Mouse (Mus musculus) heart, adult 2 months (tissue): ENCODE results near the gene Olfr320. TPM values are rescaled to one million over a fixed set of nuclear protein-coding genes. Genes with fewer than 3 reads are reported as not detected.
A peak's percentile ranks its signal among the peaks of the same experiment; 100 is the strongest.

Source experiments
- DNase-seq, 2 experiments: peaks; one replicate each; pipeline ENCODE4 v3.0.0; 2021
- H3K27ac ChIP-seq: fragments of 200-600 bp; 2 replicates; pipeline ENCODE4 v1.8.1; 2022
- H3K27me3 ChIP-seq: fragments of 200-500 bp; 2 replicates; pipeline ENCODE4 v1.6.1; 2012; ENCODE audit warnings: mild to moderate bottlenecking, low read length, inconsistent platforms, mixed read lengths; ENCODE audit not compliant: control insufficient read depth, insufficient read depth
- H3K36me3 ChIP-seq: fragments of 200-500 bp; 2 replicates; pipeline ENCODE4 v1.6.1; 2012; ENCODE audit warnings: low read length, inconsistent platforms; ENCODE audit not compliant: control insufficient read depth, insufficient read depth
- H3K4me1 ChIP-seq: fragments of 200-500 bp; 2 replicates; pipeline ENCODE4 v1.6.1; 2011; ENCODE audit warnings: low read length; ENCODE audit not compliant: control insufficient read depth, insufficient read depth
- H3K4me3 ChIP-seq: fragments of 200-600 bp; 2 replicates; pipeline ENCODE4 v1.8.1; 2022
- H3K79me2 ChIP-seq: fragments of 200-500 bp; replicated peaks from 2 replicates; pipeline ENCODE4 v1.6.1; 2012; ENCODE audit warnings: mild to moderate bottlenecking, inconsistent platforms, low read length, moderate library complexity, mixed read lengths; ENCODE audit not compliant: control insufficient read depth, insufficient read depth
- H3K9ac ChIP-seq: fragments of 200-500 bp; 2 replicates; pipeline ENCODE4 v1.6.1; 2012; ENCODE audit warnings: low read depth, mild to moderate bottlenecking, control low read depth, inconsistent platforms, low read length, mixed read lengths
- CTCF ChIP-seq: fragments of 200-600 bp; IDR thresholded peaks from 2 replicates; pipeline ENCODE4 v1.8.1; 2022; ENCODE audit warnings: antibody characterized with exemption, mild to moderate bottlenecking, moderate library complexity
- EP300 ChIP-seq: fragments of 200-500 bp; IDR thresholded peaks from 2 replicates; pipeline ENCODE4 v1.6.1; 2011; ENCODE audit warnings: low read depth, low read length, control low read depth; ENCODE audit not compliant: insufficient read depth
- POLR2A ChIP-seq: fragments of 200-500 bp; IDR thresholded peaks from 2 replicates; pipeline ENCODE4 v1.6.1; 2011; ENCODE audit warnings: mild to moderate bottlenecking, low read depth, low read length, control low read depth; ENCODE audit not compliant: insufficient read depth
- WGBS: fragments of 180-500 bp; shearing (Covaris S2); methylation state at CpG from one replicate; pipeline ENCODE4 v1.1.7; 2018; 5-methylcytosine and 5-hydroxymethylcytosine counted together
- intact Hi-C: fragments of 180-260 bp; cut with DNase I; formaldehyde crosslinking; loops from one replicate; pipeline ENCODE4 v1.15.1; 2025
- long read RNA-seq: library from polyadenylated mRNA; stranded (forward); transcript quantifications from one replicate; pipeline ENCODE4 v2.0.0, GENCODE M21; 2021
- polyA plus RNA-seq: library from polyadenylated mRNA; depleted of rRNA; stranded (reverse); fragments of >200 nt; gene quantifications from 2 replicates; pipeline ENCODE4 v1.2.3, GENCODE M21; 2012; rRNA removed
- total RNA-seq, 2 experiments: library from RNA; stranded (reverse); gene quantifications; 2 replicates each; pipeline ENCODE4 v1.2.3; 2021

The Olfr320 gene
- not detected for total RNA-seq
- not detected in 2 replicates for polyA plus RNA-seq
- long read RNA-seq, result 0 reads

DNA sequence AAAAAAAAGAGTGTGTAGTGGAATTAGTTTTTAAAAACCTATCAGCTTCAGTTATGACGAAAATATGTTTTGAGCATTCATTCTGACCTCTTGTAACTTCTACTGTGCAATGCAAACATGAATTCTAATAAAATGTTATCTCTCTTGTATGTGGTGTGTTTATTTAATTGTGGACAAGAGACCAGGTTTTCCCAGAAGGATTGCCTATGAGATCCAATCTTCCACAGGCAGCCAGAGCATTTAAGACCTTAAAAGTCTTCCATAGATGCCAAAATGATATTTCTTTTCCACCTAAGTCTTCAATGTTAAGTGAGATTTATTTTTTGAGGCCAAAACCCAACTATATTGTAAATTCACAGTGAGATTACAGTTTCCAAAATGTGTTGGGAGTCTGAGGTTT, at the start of gene Olfr320:
Gene Olfr320, plus strand, starts transcription at position 301 of the 400 bp plus-strand sequence.
- no peak for TF ChIP-seq POLR2A
- TF ChIP-seq CTCF, result no peak
- no peak for TF ChIP-seq EP300
- intact Hi-C loops, result no loop called here
- Histone ChIP-seq H3K36me3 (no peaks in the 10 kb centered on the region), H3K27me3 (no peaks in the 10 kb centered on the region; the same call in 1 of the 2 replicates), H3K4me3 (no peak within 1 kb of the TSS), H3K4me1 (no peaks in the 10 kb centered on the region), H3K9ac (no peak within 1 kb of the TSS), H3K79me2 (no peaks in the 10 kb centered on the region), H3K27ac (no peak within 1 kb of the TSS)
- WGBS, result 83% methylated on average over 1 of the region's 1 CpGs
- DNase-seq, result no peak

DNA sequence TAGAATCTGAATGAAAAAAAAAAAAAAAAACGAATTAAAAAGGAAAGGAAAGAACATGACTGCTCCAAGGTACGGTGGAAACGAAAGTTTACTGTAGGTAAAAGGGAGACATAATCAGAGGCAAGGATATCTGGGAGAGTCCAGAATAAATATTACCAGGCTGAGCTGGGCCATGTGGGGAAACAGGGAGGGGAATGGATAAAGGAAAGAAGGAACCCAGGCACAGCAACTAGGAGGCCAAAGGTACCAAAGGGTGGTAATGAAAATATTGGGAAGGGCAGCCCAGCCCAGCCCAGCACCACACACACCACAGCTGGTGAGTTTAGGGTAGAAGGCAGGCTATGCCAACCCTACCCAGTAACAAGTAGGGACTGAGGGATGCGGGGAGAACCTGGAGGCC, 46.0 kb upstream of the Olfr320 start:
- 46% methylated on average over 4 of the region's 4 CpGs for WGBS
- Histone ChIP-seq H3K27me3 (no peaks in the 10 kb centered on the region; the same call in 1 of the 2 replicates), H3K27ac (no peak overlapping the region), H3K79me2 (no peaks in the 10 kb centered on the region), H3K4me1 (no peaks in the 10 kb centered on the region), H3K4me3 (no peak overlapping the region), H3K36me3 (no peaks in the 10 kb centered on the region), H3K9ac (no peak overlapping the region)
- TF ChIP-seq EP300 (no peak), CTCF (no peak), POLR2A (no peak)
- DNase-seq, result no peak
- intact Hi-C loops, result loop anchor here (5.0 to 10.0 kb wide), 2 partner anchors 140 to 333 kb away; partner anchors contain the start of gene Olfr332

DNA sequence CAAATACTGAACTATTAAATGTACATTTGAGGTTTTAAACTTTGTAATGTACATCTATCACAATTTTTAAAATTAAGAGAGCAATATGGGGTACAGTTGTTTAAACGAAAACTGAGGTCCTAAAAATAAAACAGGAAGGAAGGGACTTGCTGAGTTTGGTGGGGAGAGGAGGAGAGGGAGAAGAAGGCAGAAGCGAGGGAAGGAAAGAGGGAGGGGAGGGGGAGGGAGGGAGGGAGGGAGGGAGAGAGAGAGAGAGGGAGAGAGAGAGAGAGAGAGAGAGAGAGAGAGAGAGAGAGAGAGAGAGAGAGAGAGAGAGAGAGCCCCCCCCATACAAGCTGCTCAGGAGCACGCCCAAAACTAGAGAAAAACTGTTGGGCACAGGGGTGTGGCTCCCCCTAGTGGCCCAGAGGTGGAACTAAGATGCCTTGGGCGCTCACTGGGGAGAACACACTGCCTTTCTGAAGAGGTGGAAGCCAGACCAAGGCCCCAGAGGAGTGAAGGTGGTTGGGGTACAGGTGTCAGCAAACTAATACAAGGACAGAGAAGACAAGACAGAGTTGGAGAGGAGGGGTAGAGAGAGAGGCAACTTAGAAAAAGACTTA, 44.4 kb upstream of the Olfr320 start:
- H3K27me3 ChIP-seq, result peaks cover 3% of the 10 kb centered on the region
- no peak overlapping the region for H3K4me3 ChIP-seq
- peak; percentile 77 for TF ChIP-seq CTCF
- no peak for TF ChIP-seq POLR2A
- H3K9ac ChIP-seq, result no peak overlapping the region
- 16% methylated on average over 4 of the region's 4 CpGs for WGBS
- no peaks in the 10 kb centered on the region for H3K79me2 ChIP-seq
- DNase-seq, result peak; percentile 50 to 64
- intact Hi-C loops, result loop anchor here (1.0 to 10.0 kb wide), 3 partner anchors 142 to 334 kb away; partner anchors contain the start of gene Olfr332
- no peak overlapping the region for H3K27ac ChIP-seq
- H3K4me1 ChIP-seq, result no peaks in the 10 kb centered on the region
- no peaks in the 10 kb centered on the region for H3K36me3 ChIP-seq

DNA sequence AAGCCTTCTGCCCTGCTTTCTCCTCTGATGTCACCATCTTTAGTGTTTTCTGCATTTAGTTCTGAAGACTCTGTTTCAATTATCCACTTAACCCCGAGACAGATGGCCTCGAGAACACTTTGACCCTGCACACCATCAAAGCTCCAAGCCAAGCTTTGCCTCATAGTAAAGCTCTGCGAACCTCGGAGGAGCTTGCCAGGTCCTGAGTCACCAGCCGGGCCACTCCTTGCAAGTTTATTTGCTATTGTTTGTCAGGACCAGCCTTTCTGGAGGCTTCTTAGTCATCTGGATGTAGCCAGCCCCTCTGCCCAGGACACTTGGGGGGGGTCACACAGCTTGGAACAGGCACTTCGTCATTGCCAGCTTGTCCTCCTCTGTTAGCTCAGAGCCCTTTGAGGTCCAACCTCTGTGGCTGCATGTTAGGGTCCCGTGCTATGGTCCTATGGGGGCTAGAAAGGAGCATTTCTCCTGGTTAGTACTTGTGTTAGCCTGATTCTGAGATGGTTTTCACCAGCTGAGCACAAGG, 42.7 kb upstream of the Olfr320 start:
- Histone ChIP-seq H3K4me1 (no peaks in the 10 kb centered on the region), H3K36me3 (no peaks in the 10 kb centered on the region), H3K9ac (no peak overlapping the region), H3K79me2 (no peaks in the 10 kb centered on the region), H3K27me3 (peaks cover 3% of the 10 kb centered on the region), H3K27ac (no peak overlapping the region), H3K4me3 (no peak overlapping the region)
- peak; percentile 24 to 32 for DNase-seq
- 44% methylated on average over 7 of the region's 7 CpGs for WGBS
- TF ChIP-seq EP300 (no peak), CTCF (no peak), POLR2A (no peak)
- intact Hi-C loops, result loop anchor here (5.0 to 10.0 kb wide), 2 partner anchors 143 to 336 kb away; partner anchors contain the start of gene Olfr332

DNA sequence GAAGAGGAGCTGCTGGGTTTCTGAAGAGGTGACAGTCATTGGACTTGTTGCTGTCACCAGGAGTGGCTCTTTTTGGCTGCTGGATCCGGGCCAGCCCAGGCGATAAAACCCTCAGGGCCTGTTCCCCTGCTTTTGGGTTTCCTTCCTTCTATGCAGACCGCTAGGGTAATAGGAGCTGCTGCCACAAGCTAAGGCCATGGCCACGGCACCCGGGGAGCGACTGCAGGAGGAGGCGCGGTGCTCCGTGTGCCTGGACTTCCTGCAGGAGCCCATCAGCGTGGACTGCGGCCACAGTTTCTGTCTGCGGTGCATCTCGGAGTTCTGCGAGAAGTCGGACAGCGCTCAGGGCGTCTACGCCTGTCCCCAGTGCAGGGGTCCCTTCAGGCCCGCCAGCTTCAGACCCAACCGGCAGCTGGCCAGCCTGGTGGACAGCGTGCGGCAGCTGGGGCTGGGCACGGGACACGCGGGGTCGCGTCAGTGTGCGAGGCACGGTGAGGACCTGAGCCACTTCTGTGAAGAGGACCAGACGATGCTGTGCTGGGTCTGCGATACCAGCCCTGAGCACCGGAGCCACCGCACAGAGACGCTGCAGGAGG, 40.5 kb upstream of the Olfr320 start, which contains the start of gene Trim58:
Gene Trim58, plus strand, starts transcription at position 194 of the 596 bp plus-strand sequence.
- WGBS, result 2% methylated on average over 34 of the region's 34 CpGs
- Histone ChIP-seq H3K36me3 (no peaks in the 10 kb centered on the region), H3K27ac (no peak within 1 kb of the TSS), H3K4me1 (no peaks in the 10 kb centered on the region), H3K4me3 (peak within 1 kb of the TSS; percentile 22; the same call in 1 of the 2 replicates), H3K27me3 (peaks cover 3% of the 10 kb centered on the region), H3K9ac (0 out of 2 replicates have a peak within 1 kb of the TSS, but pooled peaks have one; percentile 11), H3K79me2 (no peaks in the 10 kb centered on the region)
- intact Hi-C loops, result no loop called here
- peak in 1 of 2 experiments; percentile 28 for DNase-seq
- TF ChIP-seq CTCF (no peak), EP300 (no peak), POLR2A (no peak)

DNA sequence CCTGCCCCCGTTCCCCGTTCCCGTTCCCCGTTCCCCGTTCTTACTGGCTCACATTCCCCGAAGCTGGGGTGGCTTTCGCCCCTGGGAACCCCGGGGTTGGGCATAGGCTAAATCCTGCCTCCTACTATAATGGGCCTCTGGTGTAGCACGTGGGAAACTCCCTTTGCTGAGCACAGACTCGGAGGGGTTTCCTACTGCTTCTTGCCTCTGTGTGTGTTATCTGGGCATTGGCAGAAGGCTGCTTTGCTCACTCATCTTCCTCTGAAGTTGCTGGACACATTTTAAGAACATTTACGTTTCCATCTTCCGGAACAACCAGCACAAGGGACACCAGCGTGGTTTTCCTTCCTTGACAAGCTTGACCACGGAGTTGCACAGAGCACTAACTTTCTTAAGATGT, 39.8 kb upstream of the Olfr320 start:
- intact Hi-C loops, result no loop called here
- Histone ChIP-seq H3K9ac (no peak overlapping the region), H3K79me2 (no peaks in the 10 kb centered on the region), H3K27ac (no peak overlapping the region), H3K36me3 (no peaks in the 10 kb centered on the region), H3K4me3 (no peak overlapping the region), H3K27me3 (peaks cover 3% of the 10 kb centered on the region), H3K4me1 (no peaks in the 10 kb centered on the region)
- TF ChIP-seq CTCF (no peak), POLR2A (no peak), EP300 (no peak)
- WGBS, result 38% methylated on average over 13 of the region's 14 CpGs
- no peak for DNase-seq
